Mouse (Mus musculus) lung, postnatal 14 days (tissue): ENCODE data around the gene Amy2a4.
"Not testable (repeated sequence)": the region's sequence is repeated elsewhere in the genome, so short reads cannot be mapped to it uniquely, and the experiment has no call there.

Experiments used
- DNase-seq: peaks from one replicate; pipeline ENCODE4 v3.0.0; 2021

Gene Amy2a4

GRCm38 (mm10) chr3:113291349-113291748 is at the start of gene Amy2a4:
Gene Amy2a4 (minus strand): TSS chr3:113291449.
- DNase-seq = not testable (repeated sequence)

DNA sequence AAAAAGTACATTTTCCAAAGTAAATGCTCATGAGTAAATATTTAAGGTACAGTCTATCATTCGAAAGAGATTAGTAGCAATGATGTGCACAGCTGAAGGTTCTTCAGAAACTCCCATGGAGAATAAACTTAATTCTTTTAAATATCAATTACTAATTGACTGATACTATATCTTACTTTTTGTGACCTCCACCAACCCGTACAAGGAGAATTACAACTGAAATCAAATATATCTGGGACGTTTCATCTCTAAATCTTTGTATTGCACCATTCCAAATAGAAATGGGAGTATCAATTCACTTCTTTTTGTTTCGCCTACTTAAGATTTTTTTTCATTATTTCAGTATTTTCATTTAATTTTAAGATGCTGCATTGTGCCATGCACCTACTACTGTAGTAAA is 32.7 kb upstream of the Amy2a4 start, which contains the start of gene Amy2a3:
Gene Amy2a3, minus strand, starts transcription at position 101 of the 400 bp plus-strand sequence.
- DNase-seq = not testable (repeated sequence)

GRCm38 (mm10) chr3:113312937-113313336 is 21.7 kb upstream of the Amy2a4 start:
- DNase-seq = not testable (repeated sequence)

GRCm38 (mm10) chr3:113280285-113280684 is 11.0 kb downstream of the Amy2a4 start:
- DNase-seq = not testable (repeated sequence)

- DNase-seq = not testable (repeated sequence)
Observed at GRCm38 (mm10) chr3:113279586-113279985, 11.7 kb downstream of the Amy2a4 start.

DNA sequence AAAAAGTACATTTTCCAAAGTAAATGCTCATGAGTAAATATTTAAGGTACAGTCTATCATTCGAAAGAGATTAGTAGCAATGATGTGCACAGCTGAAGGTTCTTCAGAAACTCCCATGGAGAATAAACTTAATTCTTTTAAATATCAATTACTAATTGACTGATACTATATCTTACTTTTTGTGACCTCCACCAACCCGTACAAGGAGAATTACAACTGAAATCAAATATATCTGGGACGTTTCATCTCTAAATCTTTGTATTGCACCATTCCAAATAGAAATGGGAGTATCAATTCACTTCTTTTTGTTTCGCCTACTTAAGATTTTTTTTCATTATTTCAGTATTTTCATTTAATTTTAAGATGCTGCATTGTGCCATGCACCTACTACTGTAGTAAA is 32.5 kb downstream of the Amy2a4 start, which contains the start of gene Amy2a5:
Gene Amy2a5, minus strand, starts transcription at position 101 of the 400 bp plus-strand sequence.
- not testable (repeated sequence) for DNase-seq
